Mouse (Mus musculus) forelimb bud, embryonic 11.5 days (tissue): ENCODE results near the gene Ptpn20.

Experiments
- DNase-seq: peaks from one replicate; pipeline ENCODE4 v3.0.0-alpha.2; 2012; ENCODE audit warnings: low read depth, low spot score

Ptpn20 gene

GRCm38 (mm10) chr14:33673350-33674087 lies 84.5 kb downstream of the Ptpn20 start:
- no peak for DNase-seq

GRCm38 (mm10) chr14:33677996-33678395 lies 89.0 kb downstream of the Ptpn20 start:
- DNase-seq = no peak

- DNase-seq = no peak
Observed at GRCm38 (mm10) chr14:33678740-33679139, 89.7 kb downstream of the Ptpn20 start.

GRCm38 (mm10) chr14:33680621-33681020 lies 91.6 kb downstream of the Ptpn20 start:
- no peak for DNase-seq

- DNase-seq = no peak
Observed at GRCm38 (mm10) chr14:33682768-33683167, 93.8 kb downstream of the Ptpn20 start.

GRCm38 (mm10) chr14:33683701-33684100 lies 94.7 kb downstream of the Ptpn20 start:
- no peak for DNase-seq

- DNase-seq = no peak
Observed at GRCm38 (mm10) chr14:33687444-33688028, 98.5 kb downstream of the Ptpn20 start.

GRCm38 (mm10) chr14:33689044-33689443 lies 100.0 kb downstream of the Ptpn20 start:
- DNase-seq = no peak
